Mouse (Mus musculus): ENCODE data around the gene Arhgap20. TPM values are rescaled to one million over a fixed set of nuclear protein-coding genes. Genes with fewer than 3 reads are reported as not detected.

The Arhgap20 gene
- total and polyA plus RNA-seq, 3 experiments: 0.54 to 0.93 (median 0.60) TPM

DNA sequence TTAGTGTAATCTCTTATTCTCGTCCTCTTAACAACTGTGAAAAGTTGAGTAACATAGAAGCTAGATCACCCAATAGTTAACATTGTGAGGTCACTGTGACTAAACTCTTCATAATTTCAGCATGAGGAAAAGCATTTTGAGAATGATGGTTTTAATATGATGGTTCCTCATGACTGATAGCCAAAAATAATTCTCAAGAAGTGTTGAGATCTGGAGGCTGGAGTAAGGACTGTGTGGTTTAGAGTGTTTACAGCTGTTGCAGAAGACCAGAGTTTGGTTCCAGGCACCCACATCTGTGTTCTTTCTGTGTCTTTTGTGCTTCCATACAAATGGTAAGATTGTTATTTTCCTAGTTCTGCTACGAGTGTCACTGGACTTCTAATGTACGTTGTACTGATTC lies 42.1 kb downstream of the Arhgap20 start:
- no peaks in the 10 kb centered on the region for H3K9me3 ChIP-seq (replicated peaks; ENCODE audit: low read length)
- TF ChIP-seq ZNF384 (IDR thresholded peaks at IDR 0.05; ENCODE audit: low read depth, low read length) (no peak), JUND (conservative IDR thresholded peaks at IDR 0.05; ENCODE audit: low read depth, low read length) (no peak), SMC3 (IDR thresholded peaks at IDR 0.05; ENCODE audit: low read depth, low read length) (no peak), ZC3H11A (IDR thresholded peaks at IDR 0.05; ENCODE audit: low read depth, low read length) (no peak), SIN3A (IDR thresholded peaks at IDR 0.05; ENCODE audit: low read length) (no peak), TCF12 (IDR thresholded peaks at IDR 0.05; ENCODE audit: low read depth, low read length) (no peak), POLR2A (IDR thresholded peaks at IDR 0.05; ENCODE audit: low read depth, low read length) (no peak), ELF1 (IDR thresholded peaks at IDR 0.05; ENCODE audit: low read depth, low read length) (no peak), MAX (IDR thresholded peaks at IDR 0.05; ENCODE audit: low read length) (no peak), E2F4 (IDR thresholded peaks at IDR 0.05; ENCODE audit: insufficient replicate concordance, low read depth, low read length) (no peak), MAFK (IDR thresholded peaks at IDR 0.05; ENCODE audit: insufficient replicate concordance, low read length) (no peak)
- dilution Hi-C loops (cut with MboI; ENCODE audit: extremely low pct_ligation_motif_present, extremely low pct_unique_long_range_greater_than_20kb, low sequenced_read_pairs): no loop called here

GRCm38 (mm10) chr9:51812931-51813330 lies 47.8 kb downstream of the Arhgap20 start:
- Histone ChIP-seq H3K27me3 (replicated peaks) (no peaks in the 10 kb centered on the region), H3K9ac (ENCODE audit: insufficient read depth, low read depth) (no peak overlapping the region), H3K36me3 (replicated peaks in 1 of 2; ENCODE audit: control insufficient read depth in 1 of 2, insufficient read depth in 1 of 2, low read length in 1 of 2) (no peaks in the 10 kb centered on the region), H3K9me3 (replicated peaks; ENCODE audit: low read length) (no peaks in the 10 kb centered on the region), H3K27ac (ENCODE audit: insufficient read depth, low read depth) (no peak overlapping the region), H3K4me3 (replicated peaks in 1 of 3; ENCODE audit: low read depth in 2 of 3, low read length in 2 of 3, poor library complexity in 1 of 3) (no peak overlapping the region), H3K79me2 (replicated peaks; ENCODE audit: control insufficient read depth, extremely low read depth, insufficient read depth, poor library complexity, severe bottlenecking) (no peaks in the 10 kb centered on the region), H3K4me2 (ENCODE audit: insufficient read depth, low read depth, poor library complexity, severe bottlenecking) (no peak overlapping the region), H3K4me1 (ENCODE audit: control insufficient read depth in 1 of 2, insufficient read depth in 2 of 2) (no peaks in the 10 kb centered on the region)
- no peak for DNase-seq (ENCODE audit: extremely low read depth)
- TF ChIP-seq MAZ (IDR thresholded peaks at IDR 0.05; ENCODE audit: low read depth, low read length) (no peak), IRF4 (IDR thresholded peaks at IDR 0.05; ENCODE audit: low read depth, low read length) (no peak), TBP (conservative IDR thresholded peaks at IDR 0.05; ENCODE audit: low read depth, low read length) (no peak), RCOR1 (conservative IDR thresholded peaks at IDR 0.05; ENCODE audit: low read depth, low read length) (no peak), POLR2AphosphoS2 (IDR thresholded peaks at IDR 0.05; ENCODE audit: low read depth, low read length) (no peak), MAFK (IDR thresholded peaks at IDR 0.05; ENCODE audit: insufficient replicate concordance, low read length) (no peak), ZNF384 (IDR thresholded peaks at IDR 0.05; ENCODE audit: low read depth, low read length) (no peak), RAD21 (IDR thresholded peaks at IDR 0.05; ENCODE audit: low read depth, low read length) (no peak), CHD1 (IDR thresholded peaks at IDR 0.05; ENCODE audit: low read depth, low read length) (no peak), ZKSCAN1 (IDR thresholded peaks at IDR 0.05; ENCODE audit: borderline replicate concordance, low read depth, low read length) (no peak), POLR2A (IDR thresholded peaks at IDR 0.05; ENCODE audit: low read depth, low read length) (no peak), SIN3A (IDR thresholded peaks at IDR 0.05; ENCODE audit: low read length) (no peak), BHLHE40 (IDR thresholded peaks at IDR 0.05; ENCODE audit: low read depth, low read length) (no peak), USF1 (IDR thresholded peaks at IDR 0.05; ENCODE audit: low read depth, low read length) (no peak)
- in situ Hi-C loops (cut with MboI; ENCODE audit: low pct_ligation_motif_present, low pct_unique_long_range_greater_than_20kb, low sequenced_read_pairs) (no loop called here), dilution Hi-C loops (cut with MboI; ENCODE audit: extremely low pct_ligation_motif_present, extremely low pct_unique_long_range_greater_than_20kb, low sequenced_read_pairs) (no loop called here)

More for the DNA sequence above, 42.1 kb downstream of the Arhgap20 start:
- in situ Hi-C loops (cut with MboI; ENCODE audit: low pct_ligation_motif_present, low pct_unique_long_range_greater_than_20kb, low sequenced_read_pairs): no loop called here
- Histone ChIP-seq H3K4me2 (ENCODE audit: insufficient read depth, low read depth, poor library complexity, severe bottlenecking) (no peak overlapping the region), H3K27me3 (replicated peaks) (no peaks in the 10 kb centered on the region), H3K4me1 (ENCODE audit: control insufficient read depth in 1 of 2, insufficient read depth in 2 of 2) (no peaks in the 10 kb centered on the region), H3K4me3 (replicated peaks in 1 of 3; ENCODE audit: low read depth in 2 of 3, low read length in 2 of 3, poor library complexity in 1 of 3) (no peak overlapping the region), H3K9ac (ENCODE audit: insufficient read depth, low read depth) (no peak overlapping the region), H3K36me3 (replicated peaks in 1 of 2; ENCODE audit: control insufficient read depth in 1 of 2, insufficient read depth in 1 of 2, low read length in 1 of 2) (no peaks in the 10 kb centered on the region), H3K27ac (ENCODE audit: insufficient read depth, low read depth) (no peak overlapping the region), H3K79me2 (replicated peaks; ENCODE audit: control insufficient read depth, extremely low read depth, insufficient read depth, poor library complexity, severe bottlenecking) (no peaks in the 10 kb centered on the region)
- DNase-seq (ENCODE audit: extremely low read depth): no peak

All from CH12.LX (cell line).